Mouse (Mus musculus): ENCODE measurements around the gene Poc1a. TPM values are rescaled to one million over a fixed set of nuclear protein-coding genes. Genes with fewer than 3 reads are reported as not detected.

Gene Poc1a
- total RNA-seq, 2 experiments from 2014 or later, result 7.3 to 8.8 TPM

- DNase-seq, result no peak
Measured at GRCm38 (mm10) chr9:106338462-106339172, 57.8 kb downstream of the Poc1a start.

GRCm38 (mm10) chr9:106339173-106339558 is 58.3 kb downstream of the Poc1a start:
- DNase-seq, result no peak

GRCm38 (mm10) chr9:106339730-106340129 is 58.9 kb downstream of the Poc1a start:
- no peak for DNase-seq

GRCm38 (mm10) chr9:106340501-106341312 is 59.8 kb downstream of the Poc1a start:
- no peak for DNase-seq

- DNase-seq, result no peak
Measured at GRCm38 (mm10) chr9:106341313-106341686, 60.4 kb downstream of the Poc1a start.

- no peak for DNase-seq
Measured at GRCm38 (mm10) chr9:106342573-106342972, 61.7 kb downstream of the Poc1a start.

GRCm38 (mm10) chr9:106345167-106345566 is 64.3 kb downstream of the Poc1a start:
- DNase-seq, result peak; percentile 82

- DNase-seq, result no peak
Measured at GRCm38 (mm10) chr9:106345630-106346029, 64.8 kb downstream of the Poc1a start.

GRCm38 (mm10) chr9:106348281-106348680 is 67.4 kb downstream of the Poc1a start:
- no peak for DNase-seq

- DNase-seq, result peak; percentile 52
Measured at GRCm38 (mm10) chr9:106349075-106349474, 68.2 kb downstream of the Poc1a start.

- no peak for DNase-seq
Measured at GRCm38 (mm10) chr9:106351178-106351577, 70.3 kb downstream of the Poc1a start.

GRCm38 (mm10) chr9:106353779-106354178 is 72.9 kb downstream of the Poc1a start:
- DNase-seq, result no peak

- no peak for DNase-seq
Measured at GRCm38 (mm10) chr9:106354810-106355209, 73.9 kb downstream of the Poc1a start.

- no peak for DNase-seq
Measured at GRCm38 (mm10) chr9:106355217-106355974, 74.5 kb downstream of the Poc1a start.

- DNase-seq, result no peak
Measured at GRCm38 (mm10) chr9:106355975-106356286, 75.1 kb downstream of the Poc1a start.

- DNase-seq, result no peak
Measured at GRCm38 (mm10) chr9:106356323-106356844, 75.5 kb downstream of the Poc1a start.

- DNase-seq, result no peak
Measured at GRCm38 (mm10) chr9:106357167-106357566, 76.3 kb downstream of the Poc1a start.

GRCm38 (mm10) chr9:106359297-106359696 is 78.4 kb downstream of the Poc1a start:
- DNase-seq, result no peak

GRCm38 (mm10) chr9:106361140-106361539 is 80.3 kb downstream of the Poc1a start:
- DNase-seq, result no peak

- DNase-seq, result no peak
Measured at GRCm38 (mm10) chr9:106365333-106365732, 84.5 kb downstream of the Poc1a start.

- DNase-seq, result no peak
Measured at GRCm38 (mm10) chr9:106366188-106366587, 85.3 kb downstream of the Poc1a start.

- no peak for DNase-seq
Measured at GRCm38 (mm10) chr9:106367001-106367400, 86.1 kb downstream of the Poc1a start.

GRCm38 (mm10) chr9:106367592-106368111 is 86.8 kb downstream of the Poc1a start:
- DNase-seq, result peak; percentile 99

All from adrenal gland, postnatal 10 days (tissue).